Mouse (Mus musculus) T-cell, adult 2 months (primary cell): ENCODE data around the gene Pias1.

Experiments used
- DNase-seq: peaks from one replicate; pipeline ENCODE4 v3.0.0; 2022; ENCODE audit warnings: low spot score

The Pias1 gene

DNA sequence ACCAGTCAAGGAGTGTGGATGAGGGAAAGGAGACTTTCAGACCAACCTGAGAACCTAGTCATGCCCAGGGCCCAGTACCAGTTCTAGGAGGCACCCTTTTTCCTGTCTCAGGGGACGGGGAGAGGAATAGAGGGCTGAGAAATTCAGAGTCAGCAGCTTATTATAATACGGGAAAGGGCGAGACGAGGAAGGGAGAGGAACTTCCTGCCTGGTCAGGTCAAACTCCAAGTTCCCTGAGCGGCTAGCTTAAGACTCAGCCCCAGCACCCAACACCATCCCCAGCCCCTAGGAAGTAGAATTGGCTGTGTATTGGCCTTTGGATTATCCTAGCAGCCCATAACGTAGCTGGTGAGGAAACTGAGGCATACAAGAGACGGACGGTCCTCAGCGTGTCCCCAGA is 130.5 kb downstream of the Pias1 start:
- no peak for DNase-seq

DNA sequence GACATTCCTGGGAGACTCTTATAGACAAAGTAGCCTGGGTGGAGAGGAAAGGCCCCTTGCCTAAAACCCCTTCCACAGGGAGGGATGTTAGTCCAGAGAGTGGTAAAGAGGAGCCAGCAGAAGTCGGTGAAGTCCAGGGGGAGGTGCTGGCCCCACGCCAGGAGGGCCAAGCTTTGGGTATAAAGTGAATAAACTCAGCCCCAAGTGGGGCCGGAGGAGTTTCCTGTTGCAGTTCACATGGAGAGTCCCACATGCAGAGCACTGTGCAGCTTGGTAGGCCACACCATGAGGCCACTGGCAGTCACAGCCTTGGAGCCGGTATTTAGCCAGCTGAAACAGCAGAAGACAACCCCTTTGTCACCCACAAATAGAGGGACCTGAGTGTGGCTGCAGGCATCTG is 133.2 kb downstream of the Pias1 start:
- DNase-seq: no peak

DNA sequence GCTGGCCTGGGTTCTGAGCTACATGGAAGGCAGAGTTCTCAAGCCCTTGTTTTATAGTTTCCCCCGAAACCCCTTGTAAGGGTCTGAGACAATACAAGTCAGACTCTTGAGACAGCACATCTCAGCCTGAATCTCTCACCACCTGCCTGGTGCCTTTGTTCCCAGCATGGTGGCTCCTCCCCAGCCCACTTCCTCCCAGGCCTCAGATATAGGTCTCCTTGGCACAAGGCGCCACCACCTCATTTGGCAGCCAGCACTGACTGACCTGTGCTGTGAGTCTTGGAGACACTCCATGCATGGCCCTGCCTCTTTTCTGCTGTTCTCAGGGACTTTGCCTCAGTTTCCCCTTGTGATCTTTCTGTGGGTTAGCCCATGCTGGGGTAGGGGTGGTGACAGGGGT is 136.2 kb downstream of the Pias1 start:
- DNase-seq: peak; percentile 41

DNA sequence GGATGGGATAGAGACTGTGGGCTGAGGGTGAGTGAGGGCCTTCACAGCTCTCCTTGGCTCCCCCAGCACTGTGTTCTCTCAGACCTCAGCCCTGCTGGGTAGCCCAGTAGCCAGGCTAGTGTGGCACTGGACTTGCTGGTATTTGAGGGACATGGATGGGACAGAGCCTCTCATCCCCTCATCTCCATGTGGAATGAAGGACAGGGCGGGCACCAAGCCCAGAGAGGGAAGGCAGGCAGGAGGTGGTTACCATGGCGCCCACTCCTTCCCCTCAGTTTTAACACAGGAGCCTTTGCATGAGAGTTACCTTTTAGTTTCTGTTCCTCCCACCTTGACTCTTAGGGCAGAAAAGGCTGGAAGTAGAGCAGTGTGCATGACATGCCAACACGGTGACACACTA is 139.1 kb downstream of the Pias1 start:
- DNase-seq: no peak

DNA sequence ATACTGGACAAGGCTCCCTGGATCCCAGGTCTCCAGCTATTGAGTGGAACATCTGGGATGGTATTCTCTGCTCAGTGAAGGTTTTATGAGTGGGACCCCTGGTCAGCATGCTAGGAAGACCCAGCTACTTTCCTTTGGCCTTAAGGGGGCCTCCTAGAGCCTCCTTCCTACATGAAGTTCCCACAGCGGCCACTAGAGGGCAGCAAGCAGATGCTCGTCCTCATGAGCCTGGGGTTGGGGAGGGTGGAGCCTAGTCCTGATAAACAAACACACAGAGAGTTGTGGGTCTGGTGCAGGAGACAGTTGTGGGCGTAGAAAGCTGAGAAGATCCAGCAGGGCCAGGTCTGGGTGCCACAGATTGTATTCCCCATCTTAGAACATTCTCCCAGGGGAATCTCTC is 140.0 kb downstream of the Pias1 start:
- peak; percentile 78 for DNase-seq

DNA sequence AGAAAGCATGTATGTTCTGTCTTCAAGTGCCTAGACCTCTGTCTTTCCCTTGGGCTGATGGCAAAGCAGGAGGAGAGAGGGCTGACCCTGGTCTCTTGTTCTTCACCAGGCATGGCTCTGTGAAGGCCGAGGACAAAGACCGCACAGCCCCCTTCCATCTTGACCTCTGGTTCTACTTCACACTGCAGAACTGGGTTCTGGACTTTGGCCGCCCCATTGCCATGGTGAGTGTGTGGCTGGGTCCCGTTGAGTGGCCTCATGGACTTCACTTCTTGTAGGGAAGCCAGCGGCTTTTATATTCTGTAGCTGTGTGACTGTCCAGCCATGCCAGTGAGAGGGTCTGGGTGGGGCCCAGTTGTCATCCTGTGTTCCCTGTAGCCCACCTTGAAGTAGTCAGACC is 143.3 kb downstream of the Pias1 start:
- DNase-seq: no peak

DNA sequence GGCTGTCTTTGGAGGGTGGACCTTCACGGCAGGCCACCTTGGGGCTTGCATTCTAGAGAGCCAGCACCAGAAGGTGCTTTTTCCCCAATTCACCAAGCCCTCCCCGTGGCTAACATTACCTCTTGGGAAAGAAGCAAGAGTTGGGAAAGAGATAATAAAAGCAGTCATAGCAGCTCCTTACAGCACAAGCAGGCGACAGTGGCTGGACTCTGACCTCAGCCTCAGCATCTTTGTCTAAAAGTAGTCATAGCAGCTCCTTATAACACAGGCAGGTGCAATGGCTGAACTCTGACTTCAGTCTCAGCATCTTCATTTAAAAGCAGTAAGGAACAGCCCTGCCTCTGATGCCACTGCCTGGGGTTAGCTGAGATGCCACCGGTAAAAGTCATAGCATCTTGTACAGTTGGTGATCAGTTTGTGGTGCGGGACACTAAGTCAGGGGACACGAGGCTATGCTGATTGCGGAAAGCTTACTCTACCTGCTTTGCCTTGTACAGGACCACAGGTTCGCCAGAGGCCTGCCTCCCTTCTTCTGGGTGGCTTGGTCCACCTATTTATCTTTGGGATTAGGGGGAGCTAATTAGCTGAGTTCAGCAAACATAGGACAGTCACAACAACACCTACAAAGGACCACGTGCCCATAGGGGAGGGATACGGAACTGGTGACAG is 144.2 kb downstream of the Pias1 start:
- no peak for DNase-seq

DNA sequence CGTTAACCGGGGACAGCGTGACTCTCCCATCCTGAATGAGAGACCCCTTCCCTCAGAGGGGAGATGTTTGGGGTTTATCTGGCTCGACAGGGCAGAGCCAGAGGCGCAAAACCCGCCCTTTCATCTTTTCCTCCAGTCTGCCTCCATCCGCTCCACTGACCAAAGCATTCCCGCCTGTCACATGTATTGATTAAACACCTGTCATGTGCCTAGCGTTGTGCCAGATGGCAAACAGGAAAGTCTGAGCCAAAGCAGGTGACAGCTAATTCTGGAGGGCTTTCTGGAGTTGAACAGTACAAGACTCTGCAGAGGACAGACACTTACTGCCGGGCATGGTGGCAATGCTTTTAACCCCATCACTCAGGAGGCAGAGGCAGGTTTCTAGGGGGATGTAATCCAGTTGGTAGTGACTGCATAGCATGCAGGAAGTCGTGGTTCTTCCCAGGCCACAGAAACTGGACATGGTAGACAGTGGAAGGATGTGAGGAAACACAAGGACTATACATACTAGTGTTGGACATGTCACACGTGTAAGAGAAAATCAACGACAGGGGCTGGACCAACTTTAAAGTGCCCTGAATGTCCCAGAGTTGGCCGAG is 148.5 kb downstream of the Pias1 start:
- no peak for DNase-seq

DNA sequence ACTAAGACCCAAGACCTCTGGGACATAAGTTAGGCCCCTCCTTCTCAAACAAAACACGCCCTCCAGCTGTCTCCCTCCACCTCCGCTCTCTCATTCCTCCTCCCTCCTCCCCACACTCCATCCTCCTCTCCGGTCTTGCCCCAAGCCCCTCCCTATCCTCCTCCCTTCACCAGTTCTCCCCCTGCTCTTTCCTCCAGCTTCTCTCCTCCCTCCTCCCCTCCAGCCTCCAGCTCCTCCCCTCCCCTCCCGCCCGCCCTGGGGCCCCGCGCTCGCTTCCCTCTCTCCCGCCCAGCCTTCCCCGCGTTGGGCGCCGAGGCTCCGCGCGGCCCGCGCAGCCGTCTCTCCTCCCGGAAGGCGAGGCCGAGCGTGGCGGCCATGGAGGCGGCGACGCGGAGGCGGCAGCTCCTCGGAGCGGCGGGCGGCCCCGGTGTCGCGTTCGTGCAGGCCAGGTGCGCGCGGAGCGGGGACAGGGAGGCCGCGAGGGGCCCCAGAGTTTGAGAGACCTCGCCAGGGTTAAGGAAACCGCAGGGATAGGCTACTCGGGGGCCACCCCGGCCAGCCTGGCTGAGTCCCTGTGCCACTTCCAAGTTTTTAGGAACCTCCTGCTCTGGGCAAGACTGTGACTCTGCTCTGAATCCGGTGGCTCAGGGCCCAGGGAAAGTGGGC is 149.1 kb downstream of the Pias1 start, which contains the start of gene Cln6:
Cln6 (plus strand) TSS at position 280 of the 666 bp plus-strand sequence.
- peak; percentile 73 for DNase-seq

DNA sequence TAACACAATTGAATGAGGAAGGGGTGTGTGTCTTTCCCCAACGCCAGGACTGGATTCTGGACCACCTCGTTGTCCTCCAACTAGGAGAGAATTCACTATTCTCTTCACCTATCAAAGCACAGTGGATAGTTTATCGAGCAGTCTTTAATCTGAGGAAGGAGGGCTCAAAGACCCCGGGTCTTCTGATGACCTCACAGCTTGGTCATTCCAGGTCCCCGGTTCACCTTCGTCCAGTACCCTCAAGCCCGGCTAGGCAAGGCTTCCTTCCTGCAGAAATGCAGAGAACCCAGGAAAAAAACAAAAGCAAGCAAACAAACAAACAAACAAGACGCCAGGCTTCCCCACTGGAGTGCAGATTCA is 149.6 kb downstream of the Pias1 start:
- DNase-seq: no peak

DNA sequence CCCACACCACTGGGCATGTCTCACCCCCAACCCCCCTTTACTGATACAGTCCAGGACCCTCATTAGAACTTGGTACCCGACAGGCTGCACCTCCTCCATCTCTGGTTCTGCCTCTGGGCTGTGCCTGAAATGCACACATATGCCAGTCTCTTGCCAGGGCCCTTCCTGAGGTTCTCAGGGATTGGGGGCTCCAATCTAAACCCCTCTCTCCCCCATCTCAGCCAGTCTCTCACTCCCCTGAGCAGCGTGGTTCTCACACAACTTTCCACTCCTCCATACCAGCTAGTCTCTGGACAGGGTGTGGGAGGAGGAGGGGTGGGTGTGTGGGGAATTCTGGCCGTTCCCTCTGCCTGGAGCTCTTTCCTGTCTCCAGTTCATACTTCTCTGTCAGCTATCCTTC is 150.1 kb downstream of the Pias1 start:
- DNase-seq: no peak

DNA sequence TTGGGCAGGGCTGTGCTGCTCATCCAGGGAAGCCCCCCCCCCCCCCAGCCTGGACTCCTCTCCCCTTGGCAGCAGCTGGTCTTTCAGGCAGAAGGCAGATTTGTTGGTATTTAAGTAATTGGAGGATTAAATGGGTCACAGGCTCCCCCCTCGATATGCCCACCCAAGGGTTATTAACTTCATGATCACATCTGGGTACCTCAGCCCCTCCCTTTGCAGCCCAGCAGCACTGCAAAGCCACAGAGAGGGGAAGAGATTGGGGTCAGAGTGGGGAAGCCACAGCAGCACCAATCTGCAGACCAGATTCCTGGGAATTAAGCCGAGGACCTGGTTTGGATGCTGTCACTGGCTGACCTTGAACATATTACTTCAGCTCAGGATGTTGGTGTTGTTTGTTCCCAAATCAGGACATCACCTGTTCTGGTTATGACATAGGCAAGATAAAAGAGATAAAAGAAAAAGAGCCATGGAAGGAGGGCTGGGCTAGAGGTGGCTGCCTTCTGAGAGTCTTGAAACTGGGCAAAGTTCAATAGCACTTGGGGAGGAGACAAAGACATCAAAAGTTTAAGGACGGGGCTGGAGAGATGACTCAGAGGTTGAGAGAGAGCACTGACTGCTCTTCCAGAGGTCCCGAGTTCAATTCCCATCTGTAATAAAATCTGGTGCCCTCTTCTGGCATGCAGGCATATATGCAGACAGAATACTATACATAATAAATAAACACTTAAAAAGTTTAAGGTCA is 151.8 kb downstream of the Pias1 start:
- no peak for DNase-seq

DNA sequence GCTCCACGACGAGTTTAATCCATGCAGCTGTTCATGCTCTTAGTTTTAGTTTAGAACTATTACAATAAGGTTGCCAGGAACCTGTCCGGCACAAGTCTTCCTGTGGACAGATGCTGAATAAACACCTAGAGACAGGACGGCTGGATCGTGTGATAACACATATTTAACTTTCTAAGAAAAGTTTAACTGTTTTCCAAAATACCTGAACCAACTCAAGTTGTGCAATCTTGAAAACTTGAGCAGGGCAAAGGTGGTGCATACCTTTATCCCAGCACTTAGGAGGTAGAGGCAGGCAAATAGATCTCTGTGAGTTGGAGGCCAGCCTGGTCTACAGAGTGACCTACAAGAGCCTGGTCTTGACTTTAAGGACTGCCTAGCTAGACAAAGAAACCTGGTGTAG is 152.8 kb downstream of the Pias1 start:
- no peak for DNase-seq

DNA sequence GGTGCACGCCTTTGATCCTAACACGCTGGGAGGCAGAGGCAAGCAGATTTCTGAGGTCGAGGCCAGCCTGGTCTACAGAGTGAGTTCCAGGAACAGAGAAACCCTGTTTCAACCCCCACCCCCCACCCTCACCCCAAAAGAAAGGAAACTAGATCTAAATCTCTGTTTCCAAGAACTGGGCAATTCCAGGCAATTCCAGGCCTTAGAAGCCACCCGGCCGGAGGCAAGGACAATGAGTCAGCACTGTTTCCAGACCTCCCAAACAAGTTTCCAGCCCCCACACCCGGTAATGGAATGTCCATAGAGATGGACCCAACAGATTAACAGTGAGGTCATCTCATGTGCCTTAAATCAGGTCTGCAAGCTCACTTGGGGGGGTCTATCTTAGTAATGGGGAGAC is 157.8 kb downstream of the Pias1 start:
- no peak for DNase-seq

DNA sequence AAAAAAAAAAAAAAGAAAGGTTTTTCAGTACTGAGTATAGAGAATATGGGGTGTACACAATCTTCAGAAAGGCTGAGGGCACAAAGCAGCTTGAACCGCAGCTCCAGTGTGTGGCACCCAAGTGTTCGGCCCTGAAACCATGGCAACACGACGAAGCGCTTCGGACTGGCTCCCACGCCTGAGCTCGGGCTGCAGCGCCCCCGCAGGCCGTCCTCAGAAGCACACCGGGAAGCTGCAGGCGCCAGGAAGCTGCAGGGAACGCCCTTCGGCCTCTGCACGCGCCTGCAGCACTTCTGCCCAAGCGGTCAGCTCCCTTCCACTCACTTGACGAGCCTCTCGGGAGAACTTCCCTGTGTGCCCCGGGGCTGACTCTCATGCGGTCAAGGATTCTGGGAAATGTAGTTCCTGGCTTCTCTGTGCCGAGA is 159.1 kb downstream of the Pias1 start:
- DNase-seq: peak; percentile 85
